Mouse (Mus musculus) gastrocnemius, postnatal 10 days (tissue): Measurements from ENCODE around the gene Dtd1. TPM values are rescaled to one million over a fixed set of nuclear protein-coding genes. Genes with fewer than 3 reads are reported as not detected.
"Not testable (repeated sequence)": the region's sequence is repeated elsewhere in the genome, so short reads cannot be mapped to it uniquely, and the experiment has no call there.

Source experiments
- DNase-seq: peaks from one replicate; pipeline ENCODE4 v3.0.0; 2021; ENCODE audit warnings: mixed read lengths
- long read RNA-seq, 2 experiments: library from polyadenylated mRNA; stranded (forward); transcript quantifications; one replicate each; pipeline ENCODE4 v2.0.0; 2021
- total RNA-seq, 2 experiments: library from RNA; stranded (reverse); gene quantifications; 2 replicates each; pipeline ENCODE4 v1.2.3; 2021

Dtd1 gene
- 10 to 100 TPM; 14.2 to 15.8 TPM for total RNA-seq
- long read RNA-seq, experiment 1, transcript Dtd1-201 (6 exons, 1,350 nt), result major isoform, 16 of 17 reads
- long read RNA-seq, experiment 1, partial matches to known transcripts, result 0 of 17 reads
- long read RNA-seq, experiment 1, other reads (novel, unspliced or antisense), result 1 of 17 reads
- long read RNA-seq, experiment 2, transcript Dtd1-201 (6 exons, 1,350 nt), result major isoform, 18 of 18 reads
- long read RNA-seq, experiment 2, partial matches to known transcripts, result 0 of 18 reads
- long read RNA-seq, experiment 2, other reads (novel, unspliced or antisense), result 0 of 18 reads

DNA sequence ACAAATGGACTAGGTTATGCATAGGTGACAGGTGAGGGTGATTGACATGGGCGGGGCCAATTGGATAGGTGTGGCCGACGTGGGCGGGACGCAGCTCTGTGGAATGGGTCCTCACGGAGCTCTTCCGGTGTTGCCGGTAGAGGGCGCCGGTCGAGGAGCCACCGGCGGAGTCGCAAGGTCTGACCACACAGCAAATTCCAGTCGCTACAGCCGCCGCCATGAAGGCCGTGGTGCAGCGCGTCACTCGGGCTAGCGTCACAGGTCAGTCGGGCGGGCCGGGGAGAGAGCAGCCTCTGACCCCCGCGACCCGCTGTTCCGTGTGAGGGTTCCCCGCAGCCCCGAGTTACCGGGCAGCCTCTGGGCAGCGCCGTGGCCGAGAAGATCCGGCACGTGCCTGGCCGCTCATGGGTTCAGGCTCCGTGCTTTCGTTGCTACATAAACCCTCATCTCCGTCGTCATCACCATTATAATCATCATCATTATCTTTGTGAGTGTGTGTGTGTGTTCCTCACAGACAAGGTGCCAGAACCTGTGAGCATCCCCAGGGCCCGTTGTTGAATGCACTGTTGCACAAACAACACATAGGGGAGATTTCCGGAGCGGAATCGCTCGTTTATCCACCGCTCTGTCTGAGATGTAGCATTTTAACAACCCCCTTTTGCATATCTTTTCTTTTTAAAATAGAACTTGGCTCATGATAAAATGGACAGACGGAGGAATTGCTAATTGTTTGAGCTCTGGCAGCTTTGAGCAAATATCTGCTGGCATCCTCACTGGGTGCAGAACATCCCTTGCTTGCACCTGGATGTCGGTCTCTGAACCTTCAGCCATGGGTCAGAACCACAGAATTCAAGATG, at the start of gene Dtd1:
TSS of gene Dtd1 (plus strand) at position 67 of the 857 bp plus-strand sequence.
- peak; percentile 82 for DNase-seq

DNA sequence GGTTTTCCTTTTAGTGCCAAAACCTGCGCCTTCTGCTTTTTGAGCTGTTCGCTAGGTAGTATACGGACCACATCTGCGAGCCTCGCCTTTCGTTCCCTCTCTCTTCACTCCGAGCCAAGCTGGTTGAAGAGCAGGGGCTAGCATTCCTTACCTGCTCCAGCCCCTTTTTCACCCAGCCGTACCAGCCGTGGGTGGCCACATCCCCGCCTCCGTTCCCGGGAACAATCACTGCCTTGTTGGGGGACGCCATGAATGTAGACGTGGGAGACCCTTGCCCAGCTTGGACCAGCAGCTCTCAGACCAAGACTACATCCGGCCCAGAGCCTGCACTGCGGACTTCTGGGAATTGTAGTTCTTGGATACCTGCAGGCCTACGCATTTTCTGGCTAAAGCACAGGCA, 49.2 kb upstream of the Dtd1 start, which contains the start of gene Rbbp9:
TSS of gene Rbbp9 (minus strand) at position 341 of the 400 bp plus-strand sequence.
- DNase-seq, result peak; percentile 27

DNA sequence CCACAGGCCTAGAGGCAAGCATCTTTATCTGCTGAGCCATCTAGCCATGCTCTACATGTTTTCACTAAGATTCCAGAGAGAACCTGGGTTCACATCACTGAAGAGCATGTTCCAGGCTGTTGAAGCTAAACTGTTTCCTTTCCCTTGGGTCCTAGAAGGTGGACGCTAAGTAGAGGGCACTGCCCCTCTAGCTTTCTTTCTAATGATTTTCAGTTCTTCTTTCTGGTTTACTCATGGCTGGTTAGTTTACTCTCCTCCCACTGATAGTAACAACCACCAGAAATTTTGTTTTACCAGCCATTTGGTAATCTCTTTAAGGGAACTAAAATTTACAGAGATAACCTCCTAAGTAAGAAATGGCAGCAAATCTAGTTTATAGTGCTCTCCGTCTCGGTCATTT, 45.8 kb upstream of the Dtd1 start:
- DNase-seq, result no peak

DNA sequence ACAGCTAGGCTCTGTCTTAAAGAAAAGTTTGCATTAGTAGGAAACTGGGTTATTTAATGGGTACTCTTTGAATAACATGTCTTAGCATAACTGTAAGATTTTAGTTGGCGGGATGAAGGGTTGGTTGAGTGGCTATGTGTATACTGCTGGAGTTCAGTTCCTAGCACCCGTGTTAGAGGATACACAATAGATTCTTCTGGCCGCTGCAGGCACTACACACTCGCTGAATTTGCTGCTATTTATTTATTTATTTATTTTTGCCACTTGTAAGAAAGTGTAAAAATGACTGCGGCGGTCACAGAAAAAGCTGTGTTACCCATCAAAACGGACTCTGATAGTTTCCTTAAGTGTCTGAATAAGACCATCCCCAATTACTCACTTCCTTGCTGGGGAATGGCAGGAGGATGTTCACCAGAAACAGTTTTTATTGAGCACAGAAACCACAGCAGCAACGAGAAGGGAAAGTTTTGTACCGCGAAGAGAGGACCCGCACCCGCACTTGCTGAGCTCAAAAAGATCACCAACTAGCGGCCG, 44.3 kb upstream of the Dtd1 start:
- DNase-seq, result no peak

DNA sequence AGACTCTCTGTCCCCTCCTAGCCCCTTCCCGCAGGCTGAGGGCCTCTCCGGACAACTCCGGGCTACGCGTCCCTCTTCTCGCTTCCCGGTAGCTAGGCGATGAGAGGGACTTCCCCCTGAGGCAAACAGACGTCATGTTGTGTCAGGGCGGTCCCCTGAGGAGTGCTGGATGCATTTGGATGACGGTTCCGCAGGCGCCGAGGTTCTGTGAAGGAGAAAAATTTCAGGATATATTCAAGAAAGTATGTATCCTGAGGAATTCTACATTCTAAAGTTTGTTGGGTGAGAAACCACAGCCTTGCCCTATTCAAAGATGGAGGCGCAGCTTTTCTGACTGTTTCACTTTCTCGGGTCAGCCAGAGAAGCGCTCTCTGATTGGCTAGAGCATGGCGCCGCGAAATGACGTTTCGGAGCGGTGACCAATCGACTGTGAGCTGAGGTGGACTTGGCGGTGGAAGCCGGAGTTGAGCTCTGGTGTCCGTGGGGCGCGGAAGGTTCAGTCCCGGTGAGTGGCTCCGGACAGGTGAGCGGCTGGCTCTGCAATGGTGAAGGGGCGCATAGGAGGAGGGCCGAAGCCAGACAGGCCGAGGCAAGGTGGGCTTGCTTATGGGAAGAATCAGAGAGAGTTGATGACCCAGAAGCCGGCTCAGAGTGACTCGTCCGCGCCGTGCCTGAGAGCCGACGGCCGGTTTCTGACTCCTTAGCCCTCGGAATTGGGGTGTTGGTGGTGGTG, 43.7 kb upstream of the Dtd1 start, which contains the start of gene Sec23b:
TSS of gene Sec23b (plus strand) at position 410 of the 733 bp plus-strand sequence.
- peak; percentile 94 for DNase-seq

DNA sequence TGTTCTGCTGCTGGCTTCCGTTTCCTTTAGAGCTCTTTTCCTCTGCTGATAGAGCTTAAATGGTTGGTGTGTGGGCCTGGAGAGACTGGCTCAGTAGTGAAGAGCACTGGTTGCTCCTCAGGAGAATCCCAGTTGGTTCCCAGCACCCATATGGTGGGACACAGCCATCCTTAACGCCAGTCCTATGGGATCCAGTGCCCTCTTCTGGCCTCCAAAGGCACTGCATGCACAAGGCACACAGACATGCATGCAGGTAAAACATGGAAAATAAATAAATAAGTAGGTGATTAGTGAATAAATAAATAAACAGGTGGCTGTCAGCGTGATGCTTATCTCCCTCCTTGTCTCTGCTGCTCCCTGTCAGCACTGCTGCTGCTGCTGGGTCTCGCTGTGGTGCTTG, 11.0 kb upstream of the Dtd1 start:
- no peak for DNase-seq

DNA sequence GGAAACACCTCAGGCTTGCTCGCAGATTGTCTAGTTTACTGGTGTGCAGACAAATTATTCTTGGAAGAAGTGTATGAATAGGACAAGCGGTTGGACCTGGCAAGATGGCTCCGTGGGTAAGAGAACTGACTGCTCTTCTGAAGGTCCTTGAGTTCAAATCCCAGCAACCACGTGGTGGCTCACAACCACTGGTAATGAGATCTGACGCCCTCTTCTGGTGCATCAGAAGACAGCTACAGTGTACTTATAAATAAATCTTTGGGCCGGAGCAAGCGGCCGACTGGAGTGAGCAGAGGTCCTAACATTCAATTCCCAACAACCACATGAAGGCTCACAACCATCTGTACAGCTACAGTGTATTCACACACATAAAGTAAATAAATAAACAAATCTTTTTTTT, 6.7 kb upstream of the Dtd1 start:
- not testable (repeated sequence) for DNase-seq

DNA sequence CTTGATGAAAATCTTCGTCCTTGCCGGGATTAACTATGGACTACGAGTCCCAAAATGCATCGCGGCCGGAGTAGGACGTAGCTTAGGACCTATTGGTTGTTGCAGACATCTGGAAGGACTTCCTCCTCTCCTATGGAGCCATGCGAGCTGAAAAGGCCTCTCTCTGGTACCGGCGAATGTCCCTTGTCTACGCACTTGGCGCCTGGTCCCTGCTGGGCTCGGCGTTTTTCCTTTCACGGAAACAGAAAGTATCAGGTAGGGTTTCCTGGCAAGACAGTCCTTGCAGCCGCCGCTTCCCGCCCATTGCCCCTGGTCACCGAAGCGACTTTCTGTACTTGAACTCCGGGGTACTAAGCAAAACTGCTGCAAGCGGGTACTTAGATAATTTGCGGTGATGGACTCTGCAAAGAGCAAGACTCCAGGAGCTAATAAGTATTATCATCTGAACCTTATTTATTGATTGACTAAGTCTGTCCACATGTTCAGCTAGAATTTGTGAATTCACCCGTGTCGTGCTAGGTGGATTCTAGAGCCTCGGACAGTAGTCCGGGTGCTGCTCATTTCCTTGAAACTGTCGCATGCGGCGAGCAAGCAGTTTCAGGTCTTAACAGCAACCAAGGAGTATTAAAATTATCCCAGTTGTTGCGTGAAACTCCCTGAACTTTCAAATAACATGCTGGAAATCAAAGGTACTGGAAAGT, 5.6 kb upstream of the Dtd1 start, which contains the start of gene Smim26:
TSS of gene Smim26 (plus strand) at position 104 of the 701 bp plus-strand sequence.
- peak; percentile 67 for DNase-seq

DNA sequence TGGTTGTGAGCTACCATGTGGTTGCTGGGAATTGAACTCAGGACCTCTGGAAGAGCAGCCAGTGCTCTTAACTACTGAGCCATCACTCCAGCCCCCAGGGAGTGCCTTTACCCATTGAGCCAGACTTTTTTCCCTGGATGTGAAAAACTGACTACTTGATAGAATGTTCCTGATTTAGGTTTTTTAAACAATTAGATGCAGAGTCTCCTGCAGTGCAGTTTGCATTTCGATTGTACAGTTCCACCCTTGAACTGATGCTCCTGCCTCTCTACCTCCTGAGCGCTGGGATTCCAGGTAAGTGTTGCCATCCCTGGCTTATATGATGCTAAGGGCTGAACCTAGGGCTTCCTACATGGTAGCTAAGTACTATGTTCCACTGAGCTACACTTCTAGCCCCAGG, 1.7 kb upstream of the Dtd1 start:
- DNase-seq, result no peak

DNA sequence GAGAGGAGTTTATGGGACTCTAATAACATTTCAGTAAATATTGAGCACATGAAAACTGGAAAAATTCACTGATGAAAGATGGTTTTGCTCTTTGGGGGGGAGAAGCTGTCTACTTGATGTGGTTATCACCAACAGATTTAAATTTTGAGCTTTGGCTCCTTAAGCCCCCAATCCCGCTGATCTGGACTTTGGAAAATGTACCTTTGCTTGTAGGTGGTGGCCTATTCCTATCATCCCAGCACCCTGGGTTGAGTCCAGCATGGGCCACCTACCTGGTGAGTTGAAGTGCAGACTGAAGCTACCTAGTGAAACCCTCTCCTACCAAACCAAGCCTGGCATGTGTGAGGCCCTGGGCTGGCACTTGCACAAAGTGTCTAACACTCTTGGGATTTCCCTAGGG, 1.9 kb downstream of the Dtd1 start:
- no peak for DNase-seq

DNA sequence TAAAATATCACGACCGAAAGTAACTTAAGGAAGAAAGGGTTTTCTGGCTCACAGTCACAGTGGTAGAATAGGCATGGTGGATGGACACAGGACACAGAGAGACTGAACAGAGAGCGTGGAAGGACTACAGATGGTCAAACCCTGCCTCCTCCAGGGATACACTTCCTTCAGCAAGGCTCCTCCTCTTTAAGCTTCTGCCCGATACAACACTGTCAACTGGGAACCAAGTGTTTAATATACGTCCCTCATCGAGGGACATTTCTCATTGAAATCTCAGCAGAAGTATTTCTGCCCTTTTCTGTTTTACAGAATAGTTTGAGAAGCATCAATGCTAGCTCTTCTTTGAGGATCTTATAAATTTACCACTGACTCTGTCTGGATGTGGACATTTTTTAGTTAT, 14.3 kb downstream of the Dtd1 start:
- no peak for DNase-seq

DNA sequence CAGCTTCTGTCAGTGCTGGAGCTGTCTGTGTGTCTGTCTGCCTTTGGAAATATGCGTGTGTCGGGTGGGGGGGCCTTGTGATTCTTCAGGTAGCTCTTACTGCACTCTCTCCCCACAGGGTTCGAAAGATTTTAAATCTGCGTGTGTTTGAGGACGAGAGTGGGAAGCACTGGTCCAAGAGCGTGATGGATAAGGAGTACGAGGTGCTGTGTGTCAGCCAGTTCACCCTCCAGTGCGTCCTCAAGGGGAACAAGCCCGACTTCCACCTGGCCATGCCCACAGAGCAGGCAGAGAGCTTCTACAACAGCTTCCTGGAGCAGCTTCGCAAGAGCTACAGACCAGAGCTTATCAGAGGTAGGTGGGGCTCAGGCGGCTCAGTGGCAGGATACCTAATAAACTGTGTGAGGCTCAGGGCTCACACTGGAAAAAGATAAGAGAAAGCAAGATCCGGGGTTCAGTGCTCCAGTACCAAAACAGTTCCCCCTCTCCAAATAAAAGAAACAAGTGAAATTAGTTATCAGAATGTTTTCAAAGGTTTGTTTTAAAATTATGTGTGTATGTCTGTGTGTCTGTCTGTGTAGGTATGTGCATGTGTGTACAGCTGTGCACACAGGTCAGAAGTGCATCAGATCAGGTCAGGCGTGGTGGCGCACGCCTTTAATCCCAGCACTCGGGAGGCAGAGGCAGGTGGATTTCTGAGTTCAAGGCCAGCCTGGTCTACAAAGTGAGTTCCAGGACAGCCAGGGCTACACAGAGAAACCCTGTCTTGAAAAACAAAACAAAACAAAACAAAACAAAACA, 17.6 kb downstream of the Dtd1 start:
- DNase-seq, result no peak

DNA sequence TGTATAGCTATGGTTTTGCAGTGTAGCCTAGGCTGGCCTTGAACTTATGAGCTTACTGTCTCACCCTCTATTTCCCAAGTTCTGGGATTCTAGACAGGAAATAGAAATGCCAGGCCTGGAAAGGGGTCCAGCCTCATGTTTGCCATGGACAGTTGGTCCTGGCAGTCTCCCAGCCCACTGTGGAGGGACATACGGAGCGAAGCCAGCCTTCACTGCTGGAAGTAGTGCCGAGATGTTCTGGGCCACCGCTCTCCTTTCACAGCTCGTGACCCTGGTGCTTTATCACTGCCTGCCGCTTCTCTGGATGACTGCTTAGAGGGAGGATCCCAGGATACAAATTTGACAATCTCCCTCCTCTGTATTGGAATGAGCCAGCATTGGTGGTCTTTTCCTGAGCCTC, 21.8 kb downstream of the Dtd1 start:
- no peak for DNase-seq

DNA sequence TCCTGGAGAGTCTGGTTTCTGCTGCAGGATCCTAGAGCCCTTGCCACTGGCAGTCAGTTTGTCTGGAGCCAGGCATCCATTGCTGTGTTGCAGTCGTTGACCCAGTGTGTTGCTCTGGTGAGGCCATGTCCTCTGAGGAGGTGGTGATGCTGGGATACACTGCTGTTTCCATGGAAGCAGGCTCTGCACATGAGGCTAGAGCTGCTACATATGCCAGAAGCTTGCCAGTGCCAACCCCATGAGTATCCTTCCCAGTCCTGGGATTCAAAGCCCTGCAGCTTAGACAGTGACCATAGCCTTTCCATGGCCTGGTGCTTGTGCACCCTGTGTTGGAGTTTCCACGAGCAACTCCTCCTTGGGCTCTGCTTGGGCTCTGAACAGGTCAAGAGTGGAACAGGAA, 33.9 kb downstream of the Dtd1 start:
- DNase-seq, result no peak

DNA sequence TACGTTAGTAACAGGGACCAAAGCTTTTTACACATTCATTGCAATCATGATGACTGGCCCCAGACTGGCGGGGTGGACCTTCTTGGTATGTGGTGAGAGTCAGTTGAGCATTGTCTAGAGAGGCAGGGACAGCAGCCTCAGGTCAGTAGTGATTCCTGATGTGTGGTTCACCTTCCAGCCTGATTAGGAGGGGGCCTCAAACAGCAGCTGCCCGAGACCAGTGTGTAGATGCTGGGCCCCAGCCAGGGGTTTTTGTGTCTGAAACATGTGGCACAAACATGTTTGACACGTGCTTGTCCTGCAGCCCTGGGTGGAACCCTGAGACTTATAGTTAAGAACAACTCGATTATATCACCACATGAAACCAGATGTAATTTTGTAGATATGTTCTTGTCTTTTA, 34.5 kb downstream of the Dtd1 start:
- DNase-seq, result no peak

DNA sequence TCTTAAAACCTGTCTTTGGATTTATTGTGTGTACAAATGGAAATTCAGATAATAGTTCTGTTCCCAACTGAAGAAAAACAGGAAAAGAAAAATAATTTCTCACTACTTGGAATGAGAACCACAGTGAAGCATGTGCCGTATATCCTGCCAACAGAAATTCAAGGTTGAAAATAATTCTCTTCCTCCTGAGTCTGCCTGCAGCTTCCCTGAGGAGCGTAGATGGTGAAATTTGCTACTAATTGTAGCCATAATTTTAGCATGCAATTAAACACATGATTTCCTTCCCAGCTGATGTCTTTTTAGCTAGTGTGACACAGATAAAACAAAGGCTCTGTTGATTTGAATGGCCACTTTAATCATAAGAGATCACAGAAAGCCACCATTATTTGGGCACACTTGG, 35.0 kb downstream of the Dtd1 start:
- DNase-seq, result no peak

DNA sequence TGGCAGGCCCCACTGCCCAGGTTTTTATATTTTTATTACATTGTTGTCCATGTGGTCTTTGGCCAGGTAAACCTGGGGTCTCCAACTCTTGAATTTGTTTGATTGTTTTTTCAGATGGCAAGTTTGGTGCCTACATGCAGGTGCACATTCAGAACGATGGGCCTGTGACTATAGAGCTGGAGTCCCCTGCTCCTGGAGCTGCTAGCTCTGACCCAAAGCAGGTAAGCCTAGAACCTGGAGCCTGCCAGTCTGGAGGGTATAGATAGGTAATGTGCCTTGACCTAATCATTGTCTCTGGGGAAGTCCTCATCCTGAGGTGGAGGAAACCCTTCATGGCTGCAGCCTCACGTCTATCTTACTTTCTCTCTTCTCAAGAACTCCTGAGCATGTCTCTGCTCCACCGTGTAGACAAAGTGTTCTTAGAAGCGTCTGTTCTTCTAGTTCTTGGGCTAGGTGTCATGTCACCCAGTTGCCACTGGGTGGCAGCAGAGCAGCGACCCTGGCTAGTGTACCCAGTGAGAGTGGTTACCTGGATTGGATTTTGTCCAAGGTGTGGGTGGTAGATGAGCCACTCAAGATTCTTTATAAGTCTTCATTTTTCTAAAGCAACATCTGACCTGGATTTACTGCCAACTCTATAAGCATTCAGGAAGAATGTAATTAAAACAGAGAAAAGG, 36.1 kb downstream of the Dtd1 start:
- peak; percentile 62 for DNase-seq

DNA sequence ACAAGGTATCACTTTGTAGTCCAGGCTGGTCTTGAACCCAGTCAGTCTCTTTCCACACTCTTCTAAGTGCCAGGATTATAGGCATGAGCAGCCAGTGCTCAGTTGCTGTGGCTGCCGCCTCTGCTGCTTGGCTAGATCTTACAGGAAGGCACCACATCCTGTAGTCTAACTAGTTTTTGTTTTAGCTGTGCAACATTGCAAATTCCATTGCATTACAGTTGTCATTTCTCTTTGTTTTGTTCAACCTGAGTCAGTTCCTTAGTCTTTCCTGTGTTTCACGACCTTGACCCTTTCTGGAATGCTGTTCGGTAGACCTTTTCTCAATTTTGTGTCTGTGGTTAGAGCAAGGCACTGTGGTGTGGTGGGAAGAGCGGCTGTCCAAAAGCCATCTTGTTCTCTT, 37.5 kb downstream of the Dtd1 start:
- no peak for DNase-seq

DNA sequence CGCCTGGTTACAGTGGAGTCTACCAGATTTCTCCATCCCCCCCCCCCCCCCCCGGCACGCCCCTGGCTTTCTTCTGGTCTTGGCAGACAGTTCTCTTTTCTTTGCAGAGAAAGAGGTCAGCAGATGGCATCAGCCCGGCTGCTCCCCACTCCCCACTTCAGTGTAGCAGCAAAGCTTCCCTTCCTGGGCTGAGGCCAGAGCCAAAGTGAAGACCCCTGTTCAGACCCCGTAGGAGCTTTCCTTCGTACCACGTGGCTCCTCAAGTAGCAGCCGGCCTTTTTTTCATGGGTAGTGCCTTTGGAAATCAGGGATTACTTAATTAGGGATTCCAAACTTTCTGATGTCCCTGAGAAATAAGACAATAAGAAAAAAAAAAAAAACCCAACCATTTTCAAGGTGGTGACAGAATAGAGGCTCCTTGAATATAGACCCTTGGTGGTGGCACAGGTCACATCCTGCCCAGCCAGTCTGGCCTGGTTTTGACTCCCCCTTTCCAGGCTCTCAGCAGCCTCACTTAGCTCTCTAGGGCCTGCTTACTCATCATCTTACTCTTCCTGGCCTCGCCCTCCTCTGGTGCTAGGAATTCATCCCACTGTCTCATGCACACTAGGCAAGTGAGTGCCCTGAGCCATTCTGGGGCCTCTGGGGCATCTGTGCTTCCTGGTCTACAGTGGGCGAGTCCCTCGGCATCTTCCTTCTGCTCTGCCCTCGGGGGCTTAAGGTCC, 38.1 kb downstream of the Dtd1 start:
- no peak for DNase-seq

DNA sequence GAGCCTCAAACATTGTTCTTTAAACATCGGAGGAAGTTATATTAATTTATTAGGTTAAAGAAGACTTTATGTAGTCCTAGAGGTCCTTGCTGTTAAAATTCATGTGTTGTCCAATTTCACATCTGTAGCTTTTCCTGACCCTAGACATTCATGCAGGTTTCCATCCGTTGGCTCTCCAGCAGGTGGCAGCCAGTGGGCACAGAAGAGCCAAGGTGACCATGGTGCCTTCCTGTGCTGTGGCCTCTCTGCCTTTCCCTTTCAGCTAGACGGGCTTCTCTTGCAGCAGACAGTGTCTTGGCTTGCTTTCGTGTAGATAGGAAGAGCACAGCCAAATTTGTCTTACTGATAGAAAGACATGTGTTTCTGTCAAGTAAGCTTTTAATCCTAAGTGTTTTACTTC, 39.0 kb downstream of the Dtd1 start:
- no peak for DNase-seq
